Mouse (Mus musculus): ENCODE measurements around the gene Ric8a. TPM values are rescaled to one million over a fixed set of nuclear protein-coding genes. Genes with fewer than 3 reads are reported as not detected.
A peak's percentile ranks its signal among the peaks of the same experiment; 100 is the strongest.

Ric8a gene
- polyA plus RNA-seq, 1 experiment from 2014 or later, result 42.3 TPM

- no peaks in the 10 kb centered on the region for H3K36me3 ChIP-seq (ENCODE audit: control insufficient read depth, insufficient read depth)
- no peaks in the 10 kb centered on the region for H3K9me3 ChIP-seq (ENCODE audit: control insufficient read depth)
- 0 out of 2 replicates have a peak, but pooled peaks cover 5% of the 10 kb centered on the region for H3K4me1 ChIP-seq (replicated peaks; ENCODE audit: control insufficient read depth, insufficient read depth, low read length)
- peak overlapping the region; percentile 85 for H3K27ac ChIP-seq (ENCODE audit: low read depth, low read length)
- ATAC-seq, result peak; percentile 88
- no peak overlapping the region for H3K9ac ChIP-seq (ENCODE audit: low read depth, low read length)
- 27% methylated on average over 5 of the region's 5 CpGs for WGBS
- no peak overlapping the region for H3K4me3 ChIP-seq (ENCODE audit: low read depth, low read length)
- no peaks in the 10 kb centered on the region for H3K27me3 ChIP-seq (replicated peaks; ENCODE audit: control insufficient read depth, insufficient read depth, low read length)
- peak overlapping the region; percentile 22; the same call in 1 of the 2 replicates for H3K4me2 ChIP-seq (replicated peaks; ENCODE audit: low read depth)
- no peak for TF ChIP-seq CTCF (IDR thresholded peaks at IDR 0.05; ENCODE audit: low read depth)
Observed at GRCm38 (mm10) chr7:140912846-140913482, 56.2 kb downstream of the Ric8a start.

Other genes with a start within 250 kb of the Ric8a start
- gene Olfr61, start 228.0 kb upstream of the Ric8a start, polyA plus RNA-seq (2015; fragmentation: Nextera tagmentation; extraction: Ambion mirVana), result not detected in 2 replicates
- gene Olfr53, start 210.5 kb upstream of the Ric8a start, polyA plus RNA-seq (2015; fragmentation: Nextera tagmentation; extraction: Ambion mirVana), result not detected in 2 replicates
- not detected in 2 replicates for gene Olfr539, start 197.0 kb upstream of the Ric8a start, polyA plus RNA-seq (2015; fragmentation: Nextera tagmentation; extraction: Ambion mirVana)
- not detected in 2 replicates for gene Olfr45, start 175.0 kb upstream of the Ric8a start, polyA plus RNA-seq (2015; fragmentation: Nextera tagmentation; extraction: Ambion mirVana)
- gene Olfr541, start 159.7 kb upstream of the Ric8a start, polyA plus RNA-seq (2015; fragmentation: Nextera tagmentation; extraction: Ambion mirVana), result not detected in 2 replicates
- gene Cyp2e1, start 93.2 kb upstream of the Ric8a start, polyA plus RNA-seq (2015; fragmentation: Nextera tagmentation; extraction: Ambion mirVana), result not detected in 2 replicates
- 0.18 and 0.30 TPM in 2 replicates for gene Syce1, start 69.1 kb upstream of the Ric8a start, polyA plus RNA-seq (2015; fragmentation: Nextera tagmentation; extraction: Ambion mirVana)
- gene Zfp941, start 34.8 kb upstream of the Ric8a start, polyA plus RNA-seq (2015; fragmentation: Nextera tagmentation; extraction: Ambion mirVana), result 0.59 and 0.76 TPM in 2 replicates
- 52.2 and 55.3 TPM in 2 replicates for gene Urah, start 21.9 kb upstream of the Ric8a start, polyA plus RNA-seq (2015; fragmentation: Nextera tagmentation; extraction: Ambion mirVana)
- gene Scgb1c1, start 11.4 kb upstream of the Ric8a start, polyA plus RNA-seq (2015; fragmentation: Nextera tagmentation; extraction: Ambion mirVana), result not detected in 2 replicates
- not detected in 2 replicates for gene Odf3, start 9.2 kb upstream of the Ric8a start, polyA plus RNA-seq (2015; fragmentation: Nextera tagmentation; extraction: Ambion mirVana)
- not detected in 2 replicates for gene Gm45785, start 626 bp upstream of the Ric8a start, polyA plus RNA-seq (2015; fragmentation: Nextera tagmentation; extraction: Ambion mirVana)
- gene Bet1l, start 620 bp downstream of the Ric8a start, polyA plus RNA-seq (2015; fragmentation: Nextera tagmentation; extraction: Ambion mirVana), result 42.4 and 52.6 TPM in 2 replicates
- gene Psmd13, start 25.0 kb downstream of the Ric8a start, polyA plus RNA-seq (2015; fragmentation: Nextera tagmentation; extraction: Ambion mirVana), result 150 and 155 TPM in 2 replicates
- gene Sirt3, start 25.4 kb downstream of the Ric8a start, polyA plus RNA-seq (2015; fragmentation: Nextera tagmentation; extraction: Ambion mirVana), result 28.9 and 30.9 TPM in 2 replicates
- 0.53 and 0.69 TPM in 2 replicates for gene Cox8b, start 43.5 kb downstream of the Ric8a start, polyA plus RNA-seq (2015; fragmentation: Nextera tagmentation; extraction: Ambion mirVana)
- gene Nlrp6, start 63.9 kb downstream of the Ric8a start, polyA plus RNA-seq (2015; fragmentation: Nextera tagmentation; extraction: Ambion mirVana), result 52.8 and 53.0 TPM in 2 replicates
- gene Pgghg, start 84.4 kb downstream of the Ric8a start, polyA plus RNA-seq (2015; fragmentation: Nextera tagmentation; extraction: Ambion mirVana), result 18.9 and 19.4 TPM in 2 replicates
- gene Ifitm5, start 93.3 kb downstream of the Ric8a start, polyA plus RNA-seq (2015; fragmentation: Nextera tagmentation; extraction: Ambion mirVana), result 0.34 and 0.75 TPM in 2 replicates
- gene Gm45717, start 99.0 kb downstream of the Ric8a start, polyA plus RNA-seq (2015; fragmentation: Nextera tagmentation; extraction: Ambion mirVana), result 0.38 TPM in 1 of 2 replicates, not detected in the other
- 686 and 738 TPM in 2 replicates for gene Ifitm2, start 99.0 kb downstream of the Ric8a start, polyA plus RNA-seq (2015; fragmentation: Nextera tagmentation; extraction: Ambion mirVana)
- 122 and 133 TPM in 2 replicates for gene Ifitm1, start 110.3 kb downstream of the Ric8a start, polyA plus RNA-seq (2015; fragmentation: Nextera tagmentation; extraction: Ambion mirVana)
- gene Ifitm3, start 153.8 kb downstream of the Ric8a start, polyA plus RNA-seq (2015; fragmentation: Nextera tagmentation; extraction: Ambion mirVana), result 324 and 334 TPM in 2 replicates
- 0.93 and 1.0 TPM in 2 replicates for gene Ifitm6, start 161.0 kb downstream of the Ric8a start, polyA plus RNA-seq (2015; fragmentation: Nextera tagmentation; extraction: Ambion mirVana)
- gene Gm17387, start 172.2 kb downstream of the Ric8a start, polyA plus RNA-seq (2015; fragmentation: Nextera tagmentation; extraction: Ambion mirVana), result not detected in 2 replicates
- 1.9 and 2.9 TPM in 2 replicates for gene B4galnt4, start 204.1 kb downstream of the Ric8a start, polyA plus RNA-seq (2015; fragmentation: Nextera tagmentation; extraction: Ambion mirVana)
- 35.3 and 38.6 TPM in 2 replicates for gene Pkp3, start 221.3 kb downstream of the Ric8a start, polyA plus RNA-seq (2015; fragmentation: Nextera tagmentation; extraction: Ambion mirVana)
- gene Sigirr, start 243.6 kb downstream of the Ric8a start, polyA plus RNA-seq (2015; fragmentation: Nextera tagmentation; extraction: Ambion mirVana), result 42.1 and 43.2 TPM in 2 replicates